Mouse (Mus musculus) heart, postnatal 0 days (tissue): ENCODE measurements around the gene Zfp771.

Source experiments
- CTCF ChIP-seq: IDR thresholded peaks from 2 replicates; pipeline ENCODE4 v1.5.1; 2016; ENCODE audit warnings: antibody characterized with exemption, control low read depth, low read depth
- EP300 ChIP-seq: IDR thresholded peaks from 2 replicates; pipeline ENCODE4 v1.6.1; 2016; ENCODE audit warnings: antibody characterized with exemption, low read depth

DNA sequence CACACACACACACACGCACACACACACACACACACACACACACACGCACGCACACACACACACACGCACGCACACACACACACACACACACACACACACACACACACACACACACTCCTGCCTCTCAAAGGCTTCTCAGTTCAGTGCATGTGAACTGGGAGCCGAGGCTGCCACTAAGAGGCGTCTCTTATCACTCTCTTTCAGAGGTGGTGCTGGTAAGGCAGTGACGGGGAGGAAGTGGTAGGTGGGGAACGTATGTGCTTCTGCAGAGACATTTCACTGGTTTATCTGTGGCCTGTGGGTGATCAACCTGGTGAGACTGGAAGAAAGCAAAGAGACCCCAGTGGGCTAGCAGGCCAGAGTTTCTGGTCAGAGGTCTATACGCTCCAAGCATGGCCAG lies 41.1 kb downstream of the Zfp771 start:
- TF ChIP-seq EP300 (no peak), CTCF (no peak)
